Mouse (Mus musculus) c-Kit-positive CD71-positive TER-119-negative erythroid progenitor cells, embryonic 14.5 days (primary cell): ENCODE results near the gene 4930524B15Rik.
A peak's percentile ranks its signal among the peaks of the same experiment; 100 is the strongest.
"Not testable (repeated sequence)": the region's sequence is repeated elsewhere in the genome, so short reads cannot be mapped to it uniquely, and the experiment has no call there.

Source experiments
- DNase-seq: peaks from one replicate; pipeline ENCODE4 v3.0.0-alpha.2; 2013; ENCODE audit warnings: low read depth

4930524B15Rik gene

DNA sequence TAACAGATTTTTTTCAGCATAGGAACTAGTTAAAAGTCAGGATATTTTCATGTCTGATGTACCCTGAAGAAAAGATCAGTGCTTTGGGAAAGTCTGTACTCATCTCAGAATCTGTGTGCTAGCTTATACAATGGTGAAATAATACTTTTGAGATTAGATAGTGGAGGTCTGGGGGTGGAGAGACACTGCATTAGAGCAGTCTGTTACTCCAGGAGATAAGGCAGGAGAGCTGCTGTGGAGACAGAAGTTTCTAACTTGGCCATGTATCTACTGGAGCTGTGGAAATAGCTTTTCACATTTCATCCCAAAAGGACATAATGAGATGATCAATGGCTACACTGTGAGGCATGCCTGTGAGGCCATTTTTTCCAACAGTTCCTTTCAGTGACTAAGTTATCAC, 17.9 kb downstream of the 4930524B15Rik start:
- DNase-seq, result no peak

DNA sequence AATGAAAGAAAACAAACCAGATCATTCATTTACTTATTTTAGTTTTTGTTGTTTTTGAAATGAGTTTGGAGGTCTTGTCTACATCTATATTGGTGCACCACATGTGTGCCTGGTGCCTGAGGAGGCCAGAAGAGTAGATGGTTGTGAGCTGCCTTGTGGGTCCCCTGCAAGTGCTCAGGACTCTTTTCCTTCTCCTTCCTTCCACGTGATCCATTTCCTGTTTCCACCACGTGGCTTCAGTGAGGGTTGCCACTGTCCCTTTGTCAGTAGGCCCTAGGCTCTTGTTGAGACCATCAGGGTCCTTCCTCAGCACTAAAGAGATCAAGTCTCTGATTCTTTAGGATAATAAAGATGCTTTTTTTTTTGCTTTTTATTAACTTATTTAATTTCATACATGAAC, 19.4 kb downstream of the 4930524B15Rik start:
- no peak for DNase-seq

DNA sequence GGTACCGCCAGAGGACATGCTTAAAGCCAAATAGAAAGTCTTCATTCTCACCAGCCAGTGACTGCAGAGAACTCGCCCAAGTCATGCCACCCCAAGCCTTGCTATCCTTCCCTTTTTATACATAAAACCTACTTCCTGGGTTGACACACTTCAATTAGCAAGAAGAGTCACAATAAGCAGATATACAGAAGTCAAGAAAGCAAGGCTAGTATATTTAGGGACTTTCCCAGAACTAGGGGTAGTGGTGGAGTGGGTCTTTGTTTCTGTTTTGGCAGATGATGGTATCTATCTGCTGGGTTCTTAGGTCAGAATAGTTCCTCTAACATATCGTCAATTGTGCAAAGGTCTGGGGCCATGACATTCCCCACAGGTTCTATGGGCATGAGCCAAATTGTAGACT, 27.1 kb downstream of the 4930524B15Rik start:
- DNase-seq, result no peak

DNA sequence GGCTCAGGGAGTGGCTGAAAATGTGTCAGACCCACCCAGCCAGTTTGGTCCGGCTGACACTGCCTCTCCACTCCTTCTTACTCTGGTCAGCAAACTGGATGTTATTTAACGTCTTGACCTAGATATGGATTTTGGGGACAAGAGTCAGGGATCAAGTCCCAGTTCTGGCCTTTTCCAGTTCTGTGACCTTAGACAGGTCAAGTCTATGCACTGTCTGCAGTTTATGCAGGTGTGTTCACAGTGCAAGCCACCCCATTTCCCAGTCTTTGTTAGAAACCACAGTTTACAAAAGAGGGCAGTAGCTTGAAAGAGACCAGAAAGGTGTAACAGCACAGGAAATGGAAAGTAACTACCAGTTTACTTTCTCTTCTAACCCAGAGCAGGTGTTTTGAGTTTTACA, 34.3 kb downstream of the 4930524B15Rik start:
- DNase-seq, result no peak

DNA sequence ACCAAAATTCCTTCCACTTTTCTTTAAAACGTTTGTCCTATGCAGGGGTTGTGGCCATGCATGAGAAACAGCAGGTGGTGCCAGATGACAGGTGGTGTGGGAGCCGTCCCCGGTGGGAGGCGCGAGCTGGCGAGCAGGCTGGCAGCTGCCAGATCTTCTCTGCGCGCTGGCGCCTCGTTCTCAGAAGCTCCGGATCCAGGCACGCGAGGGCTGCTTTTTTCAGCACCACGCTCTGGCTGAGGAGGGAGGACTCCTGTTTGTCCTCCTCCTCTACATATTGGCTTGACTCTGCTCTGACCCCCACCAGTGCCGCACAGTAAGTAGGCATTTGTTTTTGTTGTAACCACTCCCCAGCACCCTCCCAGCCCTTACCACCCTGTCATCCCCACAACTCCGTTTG, 34.9 kb downstream of the 4930524B15Rik start, which contains the start of gene Nsg2:
Gene Nsg2, plus strand, starts transcription at position 183 of the 400 bp plus-strand sequence.
- DNase-seq, result no peak

DNA sequence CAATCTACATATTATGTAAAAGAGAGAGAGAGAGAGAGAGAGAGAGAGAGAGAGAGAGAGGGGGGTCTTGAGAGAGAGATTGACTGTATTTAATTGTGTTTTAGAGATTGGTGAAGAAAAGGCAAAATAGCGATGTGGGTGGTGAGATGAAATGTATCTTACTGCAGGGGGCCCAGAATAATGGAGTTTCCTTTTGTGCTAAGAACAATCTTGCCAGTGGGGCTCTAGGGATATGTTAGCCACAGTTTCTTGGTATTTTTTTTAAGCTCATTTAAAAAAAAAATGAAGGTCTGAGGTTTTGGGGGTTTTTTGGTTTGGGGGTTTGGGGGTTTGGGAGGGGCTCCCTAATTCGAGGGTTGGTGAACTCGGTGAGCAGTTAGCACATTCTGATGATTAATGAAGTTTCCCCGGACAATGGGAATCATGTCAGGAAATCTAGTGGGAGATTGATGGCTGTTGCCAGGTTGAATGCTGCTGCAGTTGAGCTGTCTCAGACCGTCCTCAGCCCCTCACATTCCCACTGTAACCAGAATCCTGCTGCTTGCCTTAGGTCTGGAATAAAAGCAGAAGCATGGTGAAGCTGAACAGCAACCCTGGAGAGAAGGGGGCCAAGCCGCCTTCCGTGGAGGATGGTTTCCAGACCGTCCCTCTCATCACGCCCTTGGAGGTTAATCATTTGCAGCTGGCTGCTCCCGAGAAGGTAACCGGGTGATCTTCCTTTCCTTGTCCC, 36.0 kb downstream of the 4930524B15Rik start:
- no peak for DNase-seq

DNA sequence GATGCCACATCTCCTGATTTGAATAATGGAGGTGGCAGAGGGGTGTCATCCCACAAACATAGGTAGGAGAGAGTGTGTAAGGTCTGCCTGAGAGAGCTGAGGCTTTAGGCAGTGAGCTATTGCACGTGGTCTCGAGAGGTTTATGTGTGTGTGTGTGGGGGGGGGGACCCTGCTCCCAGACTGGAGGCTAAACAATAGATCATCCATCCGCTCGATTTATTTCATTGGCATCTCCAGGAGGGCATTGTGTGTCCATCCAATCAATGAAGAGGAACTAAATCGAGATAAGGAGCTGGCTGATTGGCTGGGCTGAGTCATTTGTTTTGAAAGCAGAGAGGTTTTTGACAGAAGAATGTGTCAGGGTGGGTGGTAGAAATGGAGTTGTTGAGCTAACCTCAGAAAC, 37.3 kb downstream of the 4930524B15Rik start:
- DNase-seq, result no peak

DNA sequence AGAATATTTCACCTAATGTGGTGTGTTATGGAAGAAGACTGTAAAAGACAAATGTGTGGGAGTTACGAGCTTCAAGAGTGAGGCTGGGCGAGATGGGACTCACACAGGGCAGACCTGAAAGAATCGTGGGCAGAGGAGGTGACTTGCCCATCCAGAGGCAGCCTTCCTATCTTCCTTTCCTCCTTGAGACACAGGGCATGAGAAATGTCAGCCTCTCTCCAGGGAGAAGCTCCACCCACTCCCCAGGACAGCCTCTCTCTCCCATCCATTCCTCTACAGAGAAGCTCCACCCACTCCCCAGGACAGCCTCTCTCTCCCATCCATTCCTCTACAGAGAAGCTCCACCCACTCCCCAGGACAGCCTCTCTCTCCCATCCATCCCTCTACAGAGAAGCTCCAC, 42.7 kb downstream of the 4930524B15Rik start:
- not testable (repeated sequence) for DNase-seq

DNA sequence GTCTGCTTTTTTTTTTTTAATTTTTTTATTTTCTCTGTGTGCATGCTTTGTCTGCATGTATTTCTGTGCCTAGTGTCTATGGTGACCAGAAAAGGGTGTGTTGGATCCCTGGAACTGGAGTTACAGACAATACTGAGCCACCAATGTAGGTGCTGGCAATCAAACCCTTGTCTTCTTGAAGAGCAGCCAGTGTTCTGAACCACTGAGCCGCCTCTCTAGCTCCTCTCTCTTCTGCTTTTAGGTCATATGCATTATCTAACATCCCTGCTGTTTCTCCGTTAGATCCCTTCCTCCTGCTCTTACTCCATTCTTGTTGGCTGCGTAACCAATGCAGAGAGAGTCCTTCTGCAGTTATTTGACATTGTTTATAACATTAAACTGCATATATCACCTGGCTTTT, 43.5 kb downstream of the 4930524B15Rik start:
- no peak for DNase-seq

DNA sequence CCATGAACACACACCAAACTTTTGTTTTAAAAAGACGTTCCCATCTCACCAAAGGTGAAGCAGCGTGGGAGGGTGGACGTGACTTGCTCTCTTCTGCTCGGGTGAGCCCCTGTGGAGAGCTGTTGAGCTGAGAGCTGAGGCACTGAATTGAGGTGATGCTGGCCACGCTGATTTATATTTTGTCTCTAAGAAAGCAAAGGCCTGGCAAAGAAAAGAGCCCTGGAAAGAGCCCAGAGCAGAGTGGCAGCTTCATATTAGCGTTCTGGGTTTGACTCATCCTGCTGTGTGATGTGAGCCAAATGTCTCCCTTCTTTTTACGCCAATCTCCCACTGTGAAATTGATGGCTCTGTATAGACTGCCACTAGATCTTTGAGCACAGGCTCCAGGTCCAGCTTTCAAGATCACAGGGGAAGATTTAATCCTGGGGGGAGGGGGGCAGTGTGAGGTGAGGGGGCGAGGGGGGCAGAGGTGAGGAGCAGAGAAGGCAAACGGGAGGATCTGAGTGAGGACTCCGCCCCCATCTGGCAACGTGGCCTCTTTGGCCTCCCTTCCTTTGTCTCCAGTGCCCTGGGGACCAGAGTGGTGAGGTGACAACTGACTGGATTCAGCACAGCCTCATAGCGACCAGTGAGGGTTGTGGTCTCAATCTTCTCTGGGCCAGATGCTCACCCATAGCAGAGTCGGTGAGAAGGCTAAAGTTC, 44.7 kb downstream of the 4930524B15Rik start:
- no peak for DNase-seq

DNA sequence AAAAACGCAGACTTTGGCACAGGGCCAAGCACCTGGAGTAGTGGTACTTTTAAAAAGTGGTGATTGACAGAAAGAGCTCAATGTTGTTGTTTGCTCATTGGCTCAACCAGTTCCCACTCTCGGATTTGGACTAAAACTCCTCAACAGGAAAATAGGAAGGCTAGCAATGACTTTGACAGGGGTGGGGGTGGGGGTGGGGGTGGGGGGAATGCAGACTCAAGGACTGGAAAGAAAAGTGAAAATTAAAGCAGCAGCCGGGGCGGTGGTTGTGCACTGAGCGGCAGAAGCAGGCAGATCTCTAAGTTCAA, 45.2 kb downstream of the 4930524B15Rik start:
- no peak for DNase-seq

DNA sequence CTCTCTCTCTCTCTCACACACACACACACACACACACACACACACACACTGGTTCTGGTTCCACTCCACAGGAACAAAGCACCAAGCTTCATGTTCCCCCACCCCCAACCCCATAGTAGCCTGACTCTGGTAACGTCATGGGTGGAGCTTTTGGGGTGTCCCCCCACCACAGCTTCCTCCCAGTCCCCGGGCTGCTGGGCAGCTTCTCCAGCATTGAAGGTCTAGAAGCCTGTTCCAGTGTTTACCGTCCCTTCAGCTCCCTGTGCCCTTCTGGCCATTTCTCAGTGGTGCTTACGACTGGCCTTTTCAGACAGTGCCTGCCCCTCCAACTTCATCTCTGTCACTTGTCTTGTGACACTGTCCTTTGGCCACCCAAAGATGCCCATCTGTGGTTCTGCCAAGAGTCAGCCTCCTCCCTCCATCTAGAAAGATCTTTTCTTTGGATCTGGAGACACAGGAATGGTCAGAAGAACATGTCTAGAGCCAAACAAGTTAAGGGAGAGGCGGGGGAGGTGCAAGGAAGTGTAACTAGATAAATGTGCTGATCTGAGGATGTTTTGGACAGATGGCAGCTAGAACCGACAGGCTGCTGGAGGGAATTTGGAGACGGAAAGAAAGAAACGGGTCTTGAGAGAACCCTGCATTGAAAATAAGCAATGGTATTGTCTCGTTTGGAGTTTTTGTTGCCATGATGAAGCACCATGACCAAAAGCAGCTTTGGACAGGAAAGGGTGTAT, 46.6 kb downstream of the 4930524B15Rik start:
- no peak for DNase-seq

DNA sequence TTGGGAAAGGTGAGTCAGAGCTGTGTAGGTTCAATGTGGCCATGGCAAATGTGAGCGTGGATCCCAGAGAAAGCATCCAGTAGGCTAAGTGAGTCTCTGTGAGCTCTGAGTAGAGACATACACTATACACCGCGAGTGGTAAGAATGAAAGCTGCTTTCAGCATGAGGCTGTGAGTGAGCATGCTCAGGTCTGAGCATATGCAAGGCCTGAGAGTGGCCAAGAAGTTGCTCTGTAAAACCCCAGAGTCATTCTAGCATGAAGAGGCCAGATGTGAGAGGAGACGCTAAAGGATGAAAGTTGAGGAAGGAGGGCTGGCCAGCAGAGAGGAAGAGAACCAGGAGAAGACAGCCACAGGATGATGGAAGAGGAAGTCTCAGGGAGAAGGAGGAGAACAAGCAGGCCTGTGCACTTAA, 47.6 kb downstream of the 4930524B15Rik start:
- no peak for DNase-seq

DNA sequence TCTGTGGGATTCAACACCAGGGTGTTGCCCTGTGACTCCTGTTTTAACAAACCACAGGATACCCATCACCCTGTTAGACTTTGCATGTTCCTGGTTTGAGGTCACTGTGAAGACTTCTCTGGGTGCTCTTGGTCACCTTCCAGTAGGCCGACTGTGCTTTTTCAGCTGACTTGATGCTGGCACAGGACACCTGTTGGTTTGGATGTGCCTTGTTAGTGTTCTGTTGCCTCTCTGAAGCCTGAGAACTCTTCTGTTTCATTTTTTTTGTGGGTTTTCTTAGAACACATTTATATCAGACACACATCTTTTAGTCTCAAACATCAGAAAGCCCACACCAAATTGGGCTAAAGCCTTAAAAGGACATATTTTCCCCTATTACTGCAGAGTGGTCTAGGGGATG, 48.2 kb downstream of the 4930524B15Rik start:
- DNase-seq, result no peak

DNA sequence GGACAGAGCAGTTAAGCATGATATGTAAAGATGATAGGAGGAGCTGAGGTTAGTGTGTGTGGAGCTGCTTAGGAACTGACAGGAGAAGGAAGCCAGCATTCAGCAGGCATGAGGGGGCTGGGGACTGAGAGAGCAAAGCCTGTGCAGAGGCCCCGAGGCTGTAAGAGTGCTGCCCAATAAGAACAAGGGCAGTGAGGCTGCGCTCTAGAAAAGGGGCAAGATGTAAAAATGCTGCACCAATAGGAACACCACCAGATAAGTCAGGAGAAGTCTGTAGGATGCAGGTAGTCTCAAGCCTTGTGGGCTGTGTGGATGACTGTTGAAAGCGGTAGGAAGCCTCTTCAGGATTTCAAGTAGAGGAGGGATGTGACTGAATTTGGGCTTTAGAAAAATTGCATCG, 52.8 kb downstream of the 4930524B15Rik start:
- DNase-seq, result peak; percentile 59

DNA sequence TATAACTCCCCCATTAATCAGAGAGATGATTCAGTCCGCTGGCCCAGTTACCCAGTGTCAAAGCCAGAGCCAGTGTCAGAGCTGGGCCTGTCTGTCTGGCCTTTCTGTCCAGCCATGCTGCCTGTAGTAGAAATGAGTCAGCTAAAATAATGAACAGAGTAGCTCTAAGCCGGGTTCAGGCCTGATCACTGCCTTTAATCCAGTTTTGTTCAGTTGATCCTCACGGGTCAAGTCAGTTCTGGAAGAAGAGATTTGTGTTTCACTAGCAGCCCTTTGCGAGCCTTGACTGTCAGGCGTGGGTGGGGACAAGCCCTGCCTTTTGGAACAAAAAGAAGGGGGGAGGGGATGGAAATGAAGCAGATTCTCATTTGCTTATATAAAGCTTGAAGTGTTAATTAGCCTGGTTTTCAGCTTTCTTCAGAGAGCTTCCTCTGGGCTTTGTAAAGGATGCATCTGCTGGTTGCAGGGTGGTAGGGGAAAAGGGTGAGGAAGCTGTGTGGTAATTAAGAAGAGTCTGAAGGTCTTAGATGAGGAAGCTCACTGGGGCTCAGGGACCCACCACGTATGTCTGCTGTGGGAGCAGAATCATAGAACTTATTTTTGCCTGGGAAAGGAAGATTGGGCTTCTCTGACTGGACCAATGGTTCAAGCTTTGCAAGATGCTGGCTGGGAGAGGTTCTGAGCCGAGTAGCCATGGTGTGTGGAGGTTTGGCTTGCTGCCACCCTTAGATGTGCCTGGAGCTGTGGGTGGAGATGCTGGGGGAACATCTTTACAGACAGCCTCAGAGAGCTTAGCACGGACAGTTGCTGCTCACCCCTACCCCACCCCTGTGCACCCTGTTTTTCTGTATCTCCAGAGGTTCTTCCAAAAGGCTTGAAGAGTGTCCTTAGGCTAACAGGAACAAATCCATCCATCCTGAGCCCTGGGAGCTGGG, 54.9 kb downstream of the 4930524B15Rik start:
- no peak for DNase-seq

DNA sequence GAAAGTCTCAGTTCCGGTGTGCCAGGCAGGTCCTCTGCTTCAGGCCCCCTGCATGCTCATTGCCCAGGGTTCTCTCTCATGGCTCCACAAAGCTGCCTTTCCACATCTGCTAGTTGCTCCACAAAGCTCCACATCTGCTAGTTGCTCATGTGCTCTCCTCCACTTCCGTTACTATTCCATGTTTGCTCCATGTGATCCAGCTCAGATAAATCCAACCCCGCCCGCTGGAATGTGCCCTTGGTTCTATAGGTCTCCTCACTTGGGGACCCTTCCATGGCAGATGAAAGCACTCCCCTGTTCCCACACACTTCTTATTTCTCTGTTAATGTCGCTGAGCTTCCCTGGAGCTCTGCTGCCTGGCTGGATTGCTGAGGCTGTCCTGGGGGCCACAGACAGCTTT, 61.2 kb downstream of the 4930524B15Rik start:
- no peak for DNase-seq

DNA sequence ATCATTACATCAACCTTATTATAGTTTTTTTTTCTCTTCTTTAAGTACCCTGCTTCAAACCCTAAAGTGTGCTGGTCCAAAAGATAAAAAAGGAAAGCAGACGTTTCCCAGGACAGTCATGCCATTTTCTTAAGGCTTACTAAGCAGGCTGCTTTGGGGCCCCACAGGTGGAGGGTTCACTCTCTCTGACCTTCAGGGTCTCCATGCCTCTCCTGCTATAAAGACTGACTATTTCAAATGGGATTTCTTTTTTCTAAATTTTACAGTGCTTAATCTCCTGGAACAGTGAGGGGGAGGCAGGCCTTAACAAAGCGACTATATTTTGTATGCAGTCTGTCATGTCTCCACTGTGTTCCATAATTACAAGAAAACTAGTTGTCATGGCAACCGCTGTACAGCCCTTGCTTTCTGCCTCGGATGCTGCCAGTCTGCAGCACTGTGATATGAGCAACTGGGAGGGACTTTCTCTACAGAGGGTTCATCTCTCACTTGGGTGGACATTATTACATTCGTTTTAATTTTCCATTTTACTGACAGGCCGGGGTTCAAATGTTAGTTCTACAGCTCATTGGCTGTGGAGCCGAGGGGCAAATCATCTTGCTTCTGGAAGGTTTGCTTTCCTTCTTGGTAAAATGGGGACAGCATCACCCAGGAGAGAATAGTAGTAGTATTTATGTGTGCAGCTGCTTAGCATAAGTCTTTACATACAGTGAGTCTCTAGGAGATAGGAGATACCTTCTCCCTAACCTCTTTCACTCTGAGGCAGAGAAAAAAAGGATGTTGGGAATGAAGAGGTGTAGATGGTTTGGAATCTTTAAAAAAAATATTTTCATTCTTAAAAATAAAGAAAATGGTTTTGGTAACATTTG, 62.3 kb downstream of the 4930524B15Rik start:
- no peak for DNase-seq

DNA sequence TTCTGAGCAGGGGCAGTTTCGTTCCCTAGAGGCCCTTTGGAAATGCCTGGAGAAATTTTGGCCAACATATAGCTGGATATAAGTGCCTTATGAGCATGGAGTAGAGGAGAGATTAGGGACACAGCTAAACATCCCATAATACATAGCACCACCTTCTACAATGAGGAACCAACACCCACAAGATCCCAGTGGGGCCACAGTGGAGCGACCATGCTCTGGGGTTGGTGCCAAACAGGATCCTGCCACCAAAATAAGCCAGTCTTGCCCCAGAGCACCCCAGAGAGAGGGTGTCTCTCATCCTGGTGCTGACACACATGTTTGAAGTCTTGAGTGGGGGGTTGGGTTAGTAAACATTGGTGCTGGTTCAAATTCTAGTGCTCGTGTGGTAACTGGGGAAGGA, 63.2 kb downstream of the 4930524B15Rik start:
- no peak for DNase-seq
